Mouse (Mus musculus) WW6 (cell line): ENCODE data around the gene Ceacam14.

Source experiments
- DNase-seq: peaks from one replicate; pipeline ENCODE4 v3.0.0-alpha.2; 2013; ENCODE audit warnings: low read depth, low spot score

Ceacam14 gene

DNA sequence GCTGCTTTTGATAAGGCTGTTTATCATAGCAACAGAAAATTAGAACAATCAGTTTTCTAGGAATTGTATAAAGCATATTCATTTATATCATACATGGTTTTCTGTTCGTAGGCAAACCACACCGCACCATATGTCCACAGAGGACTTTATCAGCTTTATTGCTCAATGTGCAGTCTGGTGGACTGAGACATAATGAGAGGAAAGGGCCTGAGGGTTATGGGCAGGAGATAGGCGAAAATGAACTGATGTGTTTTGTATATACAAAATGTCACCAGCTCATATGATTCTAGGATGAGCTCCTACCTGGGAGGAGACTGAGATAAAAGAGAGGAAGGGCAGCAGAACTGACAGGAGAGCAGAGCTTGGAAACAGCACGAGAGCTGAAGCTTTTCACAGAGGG, at the start of gene Ceacam14:
Gene Ceacam14, plus strand, starts transcription at position 301 of the 400 bp plus-strand sequence.
- no peak for DNase-seq
